Mouse (Mus musculus): Measurements from ENCODE around the gene Plekha7. TPM values are rescaled to one million over a fixed set of nuclear protein-coding genes. Genes with fewer than 3 reads are reported as not detected.

The Plekha7 gene
- total RNA-seq, 1 experiment, result 38.0 TPM

DNA sequence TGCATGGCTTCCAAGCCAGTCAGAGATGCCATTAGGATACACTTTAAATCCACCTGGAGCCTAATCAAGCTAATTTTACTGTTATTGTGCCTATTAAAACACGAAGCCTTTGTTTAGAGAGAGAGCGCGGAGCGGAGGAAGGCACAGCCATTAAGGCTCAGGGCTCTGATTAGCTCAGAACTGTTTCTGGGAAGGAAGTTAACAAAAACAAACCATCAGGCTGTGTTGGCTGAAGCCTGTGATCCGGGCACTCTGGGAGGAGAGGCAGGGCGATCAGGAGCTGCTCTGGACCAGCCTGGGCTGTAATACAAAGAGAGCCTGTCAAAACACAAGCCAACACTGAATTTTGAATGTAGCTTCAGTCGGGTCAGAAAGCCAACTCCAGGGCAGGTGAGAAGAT is 66.6 kb downstream of the Plekha7 start:
- Histone ChIP-seq H3K9ac (ENCODE audit: insufficient read depth, low read depth, low read length, poor library complexity, severe bottlenecking) (no peak overlapping the region), H3K4me1 (ENCODE audit: control insufficient read depth in 2 of 2, insufficient read depth in 2 of 2, low read length in 2 of 2, poor library complexity in 1 of 2) (peaks cover 5 to 12% of the 10 kb centered on the region in 2 experiments; a peak in 3 of 4 replicates), H3K27ac (ENCODE audit: insufficient read depth, low read depth, low read length, poor library complexity, severe bottlenecking) (no peak overlapping the region), H3K36me3 (ENCODE audit: control insufficient read depth, insufficient read depth, low read length, poor library complexity, severe bottlenecking) (no peaks in the 10 kb centered on the region), H3K4me3 (ENCODE audit: insufficient read depth in 1 of 2, low read depth in 1 of 2, low read length in 2 of 2, poor library complexity in 1 of 2, severe bottlenecking in 1 of 2) (no peak overlapping the region), H3K9me3 (ENCODE audit: control insufficient read depth, insufficient read depth, low read depth, low read length) (no peaks in the 10 kb centered on the region)
- in situ Hi-C loops (cut with MboI; ENCODE audit: low sequenced_read_pairs in 2 of 2, unreplicated experiment in 2 of 2), result no loop called here
- no peak for DNase-seq (ENCODE audit: low read depth, low spot score)
- TF ChIP-seq CHD2 (IDR thresholded peaks at IDR 0.05; ENCODE audit: low read depth, low read length), result no peak
- no peak for TF ChIP-seq MAFK (IDR thresholded peaks at IDR 0.05; ENCODE audit: insufficient read depth, low read depth, low read length)
- TF ChIP-seq HCFC1 (IDR thresholded peaks at IDR 0.05; ENCODE audit: borderline replicate concordance, insufficient read depth, low read length), result no peak
- TF ChIP-seq ZC3H11A (IDR thresholded peaks at IDR 0.05; ENCODE audit: borderline replicate concordance, low read depth, low read length), result no peak
- no peak for TF ChIP-seq ZNF384 (IDR thresholded peaks at IDR 0.05; ENCODE audit: low read depth, low read length)

DNA sequence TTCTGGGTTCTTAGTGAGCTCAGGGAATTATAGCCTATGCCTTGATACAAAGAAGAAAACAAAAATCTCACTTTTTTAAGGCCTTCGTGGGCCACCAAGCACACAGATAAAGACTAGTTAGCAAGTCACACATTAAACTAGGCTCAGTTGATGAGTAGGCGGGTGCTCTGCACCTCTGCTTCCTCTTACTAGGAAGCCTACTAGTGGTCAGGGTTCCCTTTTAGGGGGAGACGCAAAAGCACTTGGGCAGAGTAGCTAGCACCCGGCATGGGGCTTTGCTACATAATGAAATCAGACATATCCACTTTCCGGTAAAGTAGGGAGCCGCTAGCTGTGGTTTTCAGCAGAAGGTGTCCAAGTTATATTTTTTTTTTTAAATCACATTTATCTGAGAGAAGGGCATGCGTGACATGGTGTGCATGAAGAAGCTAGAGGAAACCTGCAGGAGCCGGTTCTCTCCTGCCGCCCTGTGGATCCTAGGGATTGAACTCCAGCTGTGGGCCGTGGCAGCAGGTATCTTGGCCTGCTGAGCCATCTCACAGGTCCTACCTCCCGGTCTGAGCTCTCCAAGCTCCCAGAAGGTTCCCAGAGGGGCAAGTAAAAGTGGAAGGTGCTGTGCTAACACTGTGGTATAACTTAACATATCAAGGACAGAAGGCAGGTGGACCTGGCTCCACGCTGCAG is 67.2 kb downstream of the Plekha7 start:
- DNase-seq (ENCODE audit: low read depth, low spot score), result no peak
- Histone ChIP-seq H3K27ac (ENCODE audit: insufficient read depth, low read depth, low read length, poor library complexity, severe bottlenecking) (no peak overlapping the region), H3K36me3 (ENCODE audit: control insufficient read depth, insufficient read depth, low read length, poor library complexity, severe bottlenecking) (no peaks in the 10 kb centered on the region), H3K9me3 (ENCODE audit: control insufficient read depth, insufficient read depth, low read depth, low read length) (no peaks in the 10 kb centered on the region), H3K4me1 (ENCODE audit: control insufficient read depth in 2 of 2, insufficient read depth in 2 of 2, low read length in 2 of 2, poor library complexity in 1 of 2) (peaks cover 5 to 12% of the 10 kb centered on the region in 2 experiments; a peak in 3 of 4 replicates), H3K9ac (ENCODE audit: insufficient read depth, low read depth, low read length, poor library complexity, severe bottlenecking) (no peak overlapping the region), H3K4me3 (ENCODE audit: insufficient read depth in 1 of 2, low read depth in 1 of 2, low read length in 2 of 2, poor library complexity in 1 of 2, severe bottlenecking in 1 of 2) (no peak overlapping the region)
- TF ChIP-seq MAFK (IDR thresholded peaks at IDR 0.05; ENCODE audit: insufficient read depth, low read depth, low read length) (no peak), CHD2 (IDR thresholded peaks at IDR 0.05; ENCODE audit: low read depth, low read length) (no peak)
- in situ Hi-C loops (cut with MboI; ENCODE audit: low sequenced_read_pairs in 2 of 2, unreplicated experiment in 2 of 2), result no loop called here

DNA sequence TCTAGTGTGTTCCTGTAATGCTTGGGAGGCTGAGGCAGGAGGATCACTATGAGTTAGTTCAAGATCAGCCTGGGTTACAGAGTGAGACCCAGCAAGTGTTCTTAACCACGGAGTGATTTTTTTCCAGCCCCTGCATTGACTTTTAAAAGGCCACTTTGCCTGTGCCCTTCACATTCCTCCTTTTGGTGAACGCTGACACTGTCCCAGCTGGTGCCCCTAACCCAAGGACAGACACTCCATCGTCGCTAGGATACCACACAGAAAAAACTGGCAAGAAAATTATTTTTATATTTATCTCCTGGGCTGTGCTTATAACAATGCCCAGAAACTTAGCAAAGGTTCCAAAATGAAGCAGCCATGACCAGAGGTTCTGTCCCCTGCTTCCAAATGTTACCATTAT is 67.8 kb downstream of the Plekha7 start:
- in situ Hi-C loops (cut with MboI; ENCODE audit: low sequenced_read_pairs in 2 of 2, unreplicated experiment in 2 of 2), result no loop called here
- DNase-seq (ENCODE audit: low read depth, low spot score), result no peak
- peaks cover 5 to 17% of the 10 kb centered on the region in 2 experiments; a peak in 3 of 4 replicates for H3K4me1 ChIP-seq (ENCODE audit: control insufficient read depth in 2 of 2, insufficient read depth in 2 of 2, low read length in 2 of 2, poor library complexity in 1 of 2)
- no peak overlapping the region for H3K4me3 ChIP-seq (ENCODE audit: insufficient read depth in 1 of 2, low read depth in 1 of 2, low read length in 2 of 2, poor library complexity in 1 of 2, severe bottlenecking in 1 of 2)
- no peak for TF ChIP-seq ZNF384 (IDR thresholded peaks at IDR 0.05; ENCODE audit: low read depth, low read length)
- no peak overlapping the region for H3K27ac ChIP-seq (ENCODE audit: insufficient read depth, low read depth, low read length, poor library complexity, severe bottlenecking)
- H3K36me3 ChIP-seq (ENCODE audit: control insufficient read depth, insufficient read depth, low read length, poor library complexity, severe bottlenecking), result no peaks in the 10 kb centered on the region
- no peaks in the 10 kb centered on the region for H3K9me3 ChIP-seq (ENCODE audit: control insufficient read depth, insufficient read depth, low read depth, low read length)
- no peak overlapping the region for H3K9ac ChIP-seq (ENCODE audit: insufficient read depth, low read depth, low read length, poor library complexity, severe bottlenecking)

DNA sequence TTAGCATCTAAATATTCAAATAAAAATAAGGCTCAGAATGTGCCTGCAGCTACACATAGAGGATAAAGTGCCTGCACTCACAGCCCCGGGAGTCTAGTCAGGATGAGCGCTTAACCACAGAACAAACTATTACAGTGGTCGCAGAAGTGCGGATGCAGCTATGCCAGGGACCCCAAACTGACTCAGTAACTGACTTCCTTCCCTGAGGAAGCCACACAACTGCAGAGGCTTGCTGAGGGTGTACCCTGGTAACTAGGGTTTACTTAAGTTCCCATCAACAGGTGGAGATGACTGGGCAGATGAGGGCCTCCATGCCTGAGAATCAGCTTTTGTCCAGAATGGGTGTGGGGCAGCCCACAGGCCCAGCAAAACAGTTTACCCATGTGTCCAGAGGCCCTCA is 69.9 kb downstream of the Plekha7 start:
- Histone ChIP-seq H3K4me3 (ENCODE audit: insufficient read depth in 1 of 2, low read depth in 1 of 2, low read length in 2 of 2, poor library complexity in 1 of 2, severe bottlenecking in 1 of 2) (peak overlapping the region in 1 of 2 experiments; percentile 59; a peak in 1 of 4 replicates), H3K9ac (ENCODE audit: insufficient read depth, low read depth, low read length, poor library complexity, severe bottlenecking) (no peak overlapping the region), H3K9me3 (ENCODE audit: control insufficient read depth, insufficient read depth, low read depth, low read length) (no peaks in the 10 kb centered on the region), H3K4me1 (ENCODE audit: control insufficient read depth in 2 of 2, insufficient read depth in 2 of 2, low read length in 2 of 2, poor library complexity in 1 of 2) (peaks cover 11 to 21% of the 10 kb centered on the region in 2 experiments), H3K27ac (ENCODE audit: insufficient read depth, low read depth, low read length, poor library complexity, severe bottlenecking) (no peak overlapping the region), H3K36me3 (ENCODE audit: control insufficient read depth, insufficient read depth, low read length, poor library complexity, severe bottlenecking) (no peaks in the 10 kb centered on the region)
- no peak for TF ChIP-seq ZC3H11A (IDR thresholded peaks at IDR 0.05; ENCODE audit: borderline replicate concordance, low read depth, low read length)
- TF ChIP-seq HCFC1 (IDR thresholded peaks at IDR 0.05; ENCODE audit: borderline replicate concordance, insufficient read depth, low read length), result no peak
- no peak for TF ChIP-seq MAFK (IDR thresholded peaks at IDR 0.05; ENCODE audit: insufficient read depth, low read depth, low read length)
- TF ChIP-seq ZNF384 (IDR thresholded peaks at IDR 0.05; ENCODE audit: low read depth, low read length), result no peak
- no peak for TF ChIP-seq CHD2 (IDR thresholded peaks at IDR 0.05; ENCODE audit: low read depth, low read length)
- in situ Hi-C loops (cut with MboI; ENCODE audit: low sequenced_read_pairs in 2 of 2, unreplicated experiment in 2 of 2), result no loop called here
- no peak for DNase-seq (ENCODE audit: low read depth, low spot score)

Measured in ES-E14 (cell line).